Mouse (Mus musculus): ENCODE data around the gene Nrk. TPM values are rescaled to one million over a fixed set of nuclear protein-coding genes. Genes with fewer than 3 reads are reported as not detected.

Nrk gene
- polyA plus RNA-seq, 1 experiment from 2014 or later = 13.2 TPM

Other genes starting within 250 kb of the Nrk start
- gene Serpina7, start 170.8 kb downstream of the Nrk start, polyA plus RNA-seq (2015; fragmentation: Nextera tagmentation; extraction: Ambion mirVana) = 0.23 and 0.25 TPM in 2 replicates
- not detected in 2 replicates for gene 4930513O06Rik, start 171.8 kb downstream of the Nrk start, polyA plus RNA-seq (2015; fragmentation: Nextera tagmentation; extraction: Ambion mirVana)